Mouse (Mus musculus) lung, adult 2 months (tissue): ENCODE data around the gene Tex50. TPM values are rescaled to one million over a fixed set of nuclear protein-coding genes. Genes with fewer than 3 reads are reported as not detected.
"Not testable (repeated sequence)": the region's sequence is repeated elsewhere in the genome, so short reads cannot be mapped to it uniquely, and the experiment has no call there.

Experiments used
- DNase-seq: peaks from one replicate; pipeline ENCODE4 v3.0.0; 2022
- H3K4me1 ChIP-seq: fragments of 200-500 bp; 2 replicates; pipeline ENCODE4 v1.6.1; 2011; ENCODE audit warnings: low read length; ENCODE audit not compliant: control insufficient read depth, insufficient read depth
- H3K4me3 ChIP-seq: fragments of 200-500 bp; replicated peaks from 2 replicates; pipeline ENCODE3; 2011; ENCODE audit warnings: low read depth, mild to moderate bottlenecking, control low read depth, low read length; ENCODE audit errors: extremely low read depth
- CTCF ChIP-seq: fragments of 200-500 bp; IDR thresholded peaks from 2 replicates; pipeline ENCODE4 v1.5.1; 2011; ENCODE audit warnings: mild to moderate bottlenecking, low read length, control low read depth; ENCODE audit not compliant: insufficient read depth
- POLR2A ChIP-seq: fragments of 200-500 bp; IDR thresholded peaks from 2 replicates; pipeline ENCODE4 v1.6.1; 2011; ENCODE audit warnings: low read depth, mild to moderate bottlenecking, control low read depth, low read length, borderline replicate concordance; ENCODE audit errors: extremely low read depth
- WGBS: fragments of 180-500 bp; shearing (Covaris S2); methylation state at CpG from one replicate; pipeline ENCODE4 v1.1.7; 2018; 5-methylcytosine and 5-hydroxymethylcytosine counted together
- polyA plus RNA-seq: library from polyadenylated mRNA; depleted of rRNA; stranded (reverse); fragments of >200 nt; gene quantifications from 2 replicates; pipeline ENCODE4 v1.2.3, GENCODE M21; 2012

Gene Tex50
- polyA plus RNA-seq, 1 experiment: not detected

DNA sequence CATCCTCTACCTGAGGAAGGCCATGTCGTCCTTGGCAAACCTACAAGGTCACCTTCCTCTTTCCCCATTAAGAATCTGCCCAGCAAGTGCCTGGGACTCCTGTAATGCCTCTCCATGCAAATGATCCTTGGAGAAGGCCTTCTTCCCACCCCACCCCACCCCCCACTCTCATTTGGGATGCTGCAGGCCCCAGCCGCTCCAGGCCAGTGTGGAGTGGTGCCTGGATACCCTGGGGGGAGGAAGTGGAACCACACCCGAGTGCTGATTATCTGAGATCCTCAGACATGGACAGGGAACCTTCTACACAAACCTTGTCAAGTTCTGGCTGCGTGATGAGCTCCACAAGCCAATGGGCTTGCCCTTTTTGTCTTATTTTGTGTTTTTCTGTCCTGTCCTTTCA is 1.2 kb upstream of the Tex50 start:
- H3K4me3 ChIP-seq: no peak overlapping the region
- WGBS: 54% methylated on average over 4 of the region's 4 CpGs

DNA sequence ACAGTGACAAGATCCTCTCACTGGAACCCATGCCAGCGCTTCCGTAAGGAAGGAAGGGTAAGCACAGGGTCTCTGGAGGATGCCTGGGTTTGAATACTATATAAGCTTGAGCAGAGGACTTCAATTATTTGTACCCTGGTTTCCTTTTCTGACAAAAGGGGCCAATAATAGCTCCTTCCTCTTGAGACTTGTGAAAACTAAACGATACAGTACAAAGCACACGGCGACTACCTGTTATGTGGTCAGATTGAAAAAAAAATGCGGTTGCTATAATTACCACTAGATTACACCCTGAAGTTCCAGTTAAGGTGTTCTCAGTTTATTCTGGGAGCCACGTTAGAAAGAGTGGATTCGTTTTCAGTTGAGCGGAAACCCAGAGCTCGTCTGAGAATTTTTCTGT is 2.6 kb downstream of the Tex50 start:
- no peak for DNase-seq

More for the DNA sequence above, 1.2 kb upstream of the Tex50 start:
- no peak for TF ChIP-seq POLR2A
- no peak for TF ChIP-seq CTCF
- H3K4me1 ChIP-seq: no peaks in the 10 kb centered on the region
- no peak for DNase-seq

DNA sequence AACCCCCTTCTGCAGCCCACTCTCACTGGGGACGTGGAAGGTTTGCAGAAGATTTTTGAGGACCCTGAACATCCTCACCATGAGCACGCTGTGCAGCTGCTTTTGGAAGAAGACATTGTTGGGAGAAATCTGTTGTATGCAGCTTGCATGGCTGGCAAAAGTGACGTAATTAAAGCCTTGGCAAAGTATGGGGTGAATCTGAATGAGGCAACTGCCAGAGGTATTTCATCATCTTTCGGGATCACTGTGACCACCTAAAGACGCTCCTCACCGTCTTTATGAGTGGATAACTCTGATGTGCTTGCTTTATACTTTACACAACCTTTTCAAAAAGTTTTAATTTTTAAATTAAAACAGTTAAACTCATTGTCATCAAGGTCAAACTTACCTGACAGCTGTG is 8.0 kb downstream of the Tex50 start:
- H3K4me1 ChIP-seq: no peaks in the 10 kb centered on the region
- H3K4me3 ChIP-seq: no peak overlapping the region
- TF ChIP-seq CTCF (no peak), POLR2A (no peak)
- no peak for DNase-seq
- 71% methylated on average over 6 of the region's 6 CpGs for WGBS

More for the DNA sequence above, 2.6 kb downstream of the Tex50 start:
- 58% methylated on average over 10 of the region's 10 CpGs for WGBS
- Histone ChIP-seq H3K4me3 (no peak overlapping the region), H3K4me1 (no peaks in the 10 kb centered on the region)
- TF ChIP-seq CTCF (no peak), POLR2A (no peak)

DNA sequence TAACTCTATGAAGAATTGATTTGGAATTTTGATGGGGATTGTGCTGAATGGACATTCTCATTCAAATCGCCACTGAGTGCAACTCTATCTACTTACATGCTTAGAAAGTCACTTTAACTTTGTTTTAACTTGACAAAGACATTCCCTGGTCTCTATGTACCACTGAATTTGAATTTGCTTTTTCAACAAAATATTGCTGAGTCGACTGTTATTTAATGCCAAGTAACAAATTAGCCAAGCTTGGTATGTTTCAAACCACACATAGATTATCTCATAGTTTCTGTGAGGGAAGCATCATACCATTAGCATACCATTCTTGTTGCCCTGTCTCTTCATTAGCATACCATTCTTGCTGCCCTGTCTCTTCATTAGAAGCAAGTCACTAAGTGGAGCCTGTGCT is 11.2 kb downstream of the Tex50 start:
- Histone ChIP-seq H3K4me1 (no peaks in the 10 kb centered on the region), H3K4me3 (no peak overlapping the region)

DNA sequence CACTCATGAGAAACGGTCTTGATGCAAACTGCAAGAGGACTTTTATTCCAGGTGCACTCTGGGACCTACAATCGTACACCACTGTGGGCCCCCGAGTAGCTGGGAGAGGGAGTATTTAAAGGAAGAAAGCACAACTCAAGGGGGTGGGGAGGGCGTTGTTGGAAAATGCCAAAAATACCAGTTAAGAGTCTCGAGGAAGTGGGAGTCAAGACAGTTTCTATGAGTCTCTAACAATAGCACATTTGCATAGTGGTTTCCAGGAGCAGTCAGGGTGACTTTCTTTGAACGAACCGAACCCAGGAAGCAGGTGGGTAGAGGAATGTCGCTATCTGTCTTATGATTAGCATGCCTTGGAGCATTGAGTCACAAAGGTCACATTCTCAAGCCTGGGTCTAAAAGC is 13.5 kb downstream of the Tex50 start:
- 67% methylated on average over 8 of the region's 8 CpGs for WGBS
- not testable (repeated sequence) for H3K4me3 ChIP-seq, H3K4me1 ChIP-seq, DNase-seq

More for the DNA sequence above, 11.2 kb downstream of the Tex50 start:
- DNase-seq: no peak
- no peak for TF ChIP-seq POLR2A
- TF ChIP-seq CTCF: no peak
- 69% methylated on average over 2 of the region's 2 CpGs for WGBS

DNA sequence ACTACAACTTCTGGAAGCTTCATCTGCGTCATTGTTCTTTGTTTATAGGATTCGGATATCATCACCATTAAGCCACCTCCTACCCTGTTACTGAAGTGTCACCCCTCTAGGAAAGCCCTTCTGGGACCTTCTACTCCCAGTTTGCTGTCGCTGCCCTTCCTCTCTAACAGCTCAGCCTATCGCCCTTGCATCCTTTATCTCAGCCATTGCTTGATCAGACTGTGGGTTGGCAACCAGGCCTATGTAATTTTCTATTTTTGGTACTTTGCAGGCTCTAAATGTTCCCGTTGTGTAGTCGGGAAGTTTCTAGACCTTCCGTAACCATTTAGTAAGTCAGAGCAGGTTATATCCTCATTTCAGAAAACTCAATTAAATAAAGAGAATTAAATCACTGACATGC is 15.9 kb downstream of the Tex50 start:
- TF ChIP-seq POLR2A: no peak
- Histone ChIP-seq H3K4me3 (no peak overlapping the region), H3K4me1 (no peaks in the 10 kb centered on the region)
- WGBS: 77% methylated on average over 7 of the region's 7 CpGs
- DNase-seq: no peak

DNA sequence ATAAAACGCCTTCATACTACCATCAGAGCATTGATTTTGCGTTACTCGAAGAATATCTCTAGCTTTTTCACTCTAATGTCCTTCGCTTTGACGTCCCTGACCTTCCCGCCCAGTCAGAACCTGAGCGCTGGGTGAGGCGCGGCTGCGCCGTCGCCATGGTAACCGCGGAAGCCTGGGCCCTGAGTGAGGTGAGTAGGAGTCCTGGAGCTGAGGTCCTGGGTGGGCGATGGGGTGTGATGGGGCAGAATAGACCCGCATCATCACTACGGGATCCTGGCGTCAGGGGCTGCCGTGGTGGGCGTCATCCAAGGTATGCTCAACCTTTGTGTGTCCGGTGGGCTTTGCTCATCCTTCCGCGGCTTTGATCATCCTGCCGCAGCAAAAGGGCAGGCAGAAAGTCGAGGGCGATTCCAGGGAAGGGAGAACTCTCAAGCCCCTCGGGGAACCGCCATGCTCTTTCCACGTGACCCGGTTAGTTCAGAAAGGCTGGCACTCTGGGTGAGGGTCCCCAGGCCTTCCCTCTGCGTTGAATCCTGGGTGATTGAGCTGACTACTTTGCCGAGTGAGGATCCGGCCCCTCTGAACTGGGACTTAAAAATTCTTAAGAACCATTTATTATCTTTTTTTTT is 16.5 kb downstream of the Tex50 start, which contains the start of gene Ankrd45:
TSS of gene Ankrd45 (plus strand) at position 161 of the 629 bp plus-strand sequence.
- DNase-seq: no peak
- 5% methylated on average over 33 of the region's 33 CpGs for WGBS
- Histone ChIP-seq H3K4me1 (no peaks in the 10 kb centered on the region), H3K4me3 (no peak within 1 kb of the TSS)
- TF ChIP-seq CTCF (no peak), POLR2A (no peak)

DNA sequence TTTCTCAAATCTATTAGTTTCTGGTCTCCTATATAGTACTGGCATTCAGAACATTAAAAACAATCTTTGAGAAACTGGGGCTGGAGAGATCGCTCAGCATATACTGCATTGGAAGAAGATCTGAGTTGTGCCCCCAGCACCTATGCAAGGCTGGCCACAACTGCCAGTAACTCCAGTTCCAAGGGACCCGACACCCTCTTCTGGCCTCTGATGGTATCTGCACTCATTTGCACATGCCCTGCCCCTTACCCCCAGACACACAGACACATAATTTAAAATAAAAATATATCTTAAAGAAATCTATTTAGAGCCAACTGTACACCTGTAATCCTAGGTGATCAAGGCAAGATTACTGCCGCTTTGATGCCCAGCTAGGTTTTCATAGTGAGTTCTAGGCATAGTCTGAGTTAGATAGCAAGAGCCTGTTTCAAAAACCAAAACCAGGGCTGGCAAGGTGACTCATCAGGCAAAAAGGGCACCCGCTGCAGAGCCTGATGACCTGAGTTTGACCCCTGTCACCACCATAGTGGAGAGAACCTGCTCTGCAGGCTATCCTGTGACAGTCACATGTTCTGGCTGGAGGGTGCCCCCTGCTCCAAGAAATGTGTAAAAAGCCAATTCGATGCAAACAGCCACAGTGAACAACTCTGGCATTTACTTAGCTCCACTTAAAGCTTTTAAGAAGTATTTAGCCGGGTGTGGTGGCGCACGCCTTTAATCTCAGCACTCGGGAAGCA is 18.9 kb downstream of the Tex50 start:
- TF ChIP-seq CTCF: no peak
- no peak for TF ChIP-seq POLR2A
- WGBS: 74% methylated on average over 9 of the region's 9 CpGs
- Histone ChIP-seq H3K4me3 (no peak overlapping the region), H3K4me1 (no peaks in the 10 kb centered on the region)
- no peak for DNase-seq

DNA sequence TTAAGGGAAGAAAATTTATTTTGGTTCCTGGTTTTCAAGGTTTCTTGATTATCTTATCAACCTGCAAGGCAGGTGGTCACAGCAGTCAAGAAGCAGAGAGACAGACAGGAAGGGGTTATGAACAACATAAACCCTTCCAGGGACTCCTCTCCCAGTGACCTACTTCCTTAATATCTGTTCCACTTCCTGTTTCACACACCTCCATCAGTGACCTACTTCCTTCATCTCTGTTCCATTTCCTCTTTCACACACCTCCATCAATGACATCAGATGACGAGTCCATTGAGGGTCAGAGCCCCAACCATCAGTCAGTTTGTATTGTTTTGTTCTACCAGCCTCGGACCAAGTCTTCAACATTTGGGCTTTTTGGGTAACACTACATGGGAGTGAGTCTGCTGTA is 19.6 kb downstream of the Tex50 start:
- WGBS: 59% methylated on average over 2 of the region's 2 CpGs
- TF ChIP-seq CTCF: no peak
- TF ChIP-seq POLR2A: no peak
- Histone ChIP-seq H3K4me1 (no peaks in the 10 kb centered on the region), H3K4me3 (no peak overlapping the region)
- no peak for DNase-seq

DNA sequence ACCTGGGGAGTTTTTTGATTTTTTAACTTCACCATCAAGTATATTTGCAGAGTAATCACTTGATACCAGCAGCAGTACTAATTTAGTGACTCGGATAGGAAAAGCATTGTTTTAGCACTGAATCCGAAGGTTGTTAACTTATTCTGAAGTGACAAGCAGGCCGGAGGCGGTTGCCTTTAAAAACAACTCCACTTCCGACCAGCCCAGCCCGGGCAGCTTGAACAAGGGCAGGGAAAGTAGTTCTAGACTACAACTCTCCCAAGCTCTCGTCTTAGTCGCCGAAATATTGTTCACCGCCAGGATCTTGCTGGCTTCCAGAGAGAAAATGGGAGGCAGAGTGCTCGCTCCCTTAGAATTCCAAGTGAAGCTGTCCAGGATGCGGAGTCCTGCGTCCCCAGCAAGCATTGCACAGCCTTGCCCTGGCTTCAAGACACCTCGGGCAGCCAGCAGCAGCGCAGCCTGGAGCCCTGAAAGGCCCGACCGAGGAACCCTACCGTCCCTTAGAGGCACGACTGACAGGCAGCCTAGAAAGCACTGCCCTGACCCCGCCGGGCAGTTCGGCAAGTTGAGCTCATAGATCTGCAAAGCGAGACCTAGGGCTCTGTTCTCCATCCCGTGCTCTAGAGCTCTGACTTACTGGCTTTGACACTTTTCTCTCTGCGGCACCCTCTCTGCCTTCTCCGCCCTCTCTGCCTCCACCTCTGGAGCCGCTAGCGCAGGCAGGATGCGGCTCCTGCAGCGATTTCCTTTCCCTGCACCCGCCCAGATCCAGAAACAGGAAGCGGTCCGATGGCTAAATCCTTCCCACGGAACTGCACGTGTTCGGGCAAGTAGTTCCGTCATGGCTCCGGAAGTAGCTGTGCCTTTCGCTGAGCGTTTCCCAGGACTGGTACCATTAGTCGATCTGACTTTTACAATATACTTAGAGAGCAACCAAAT is 28.1 kb downstream of the Tex50 start, which contains the start of gene Klhl20:
TSS of gene Klhl20 (minus strand) at position 786 of the 939 bp plus-strand sequence.
- peak within 1 kb of the TSS; percentile 94 for H3K4me3 ChIP-seq
- peak; percentile 93 for DNase-seq
- under 1% methylated on average over 41 of the region's 41 CpGs for WGBS
- peak; percentile 90; the same call in 1 of the 2 replicates for TF ChIP-seq POLR2A
- TF ChIP-seq CTCF: no peak
- peaks cover 7% of the 10 kb centered on the region for H3K4me1 ChIP-seq
